Mouse (Mus musculus) kidney, adult 8-10 months (tissue): ENCODE measurements around the gene Dglucy.
A peak's percentile ranks its signal among the peaks of the same experiment; 100 is the strongest.
"Not testable (repeated sequence)": the region's sequence is repeated elsewhere in the genome, so short reads cannot be mapped to it uniquely, and the experiment has no call there.

Experiments
- DNase-seq, 2 experiments: peaks; one replicate each; pipeline ENCODE4 v3.0.0; 2022

Dglucy gene

DNA sequence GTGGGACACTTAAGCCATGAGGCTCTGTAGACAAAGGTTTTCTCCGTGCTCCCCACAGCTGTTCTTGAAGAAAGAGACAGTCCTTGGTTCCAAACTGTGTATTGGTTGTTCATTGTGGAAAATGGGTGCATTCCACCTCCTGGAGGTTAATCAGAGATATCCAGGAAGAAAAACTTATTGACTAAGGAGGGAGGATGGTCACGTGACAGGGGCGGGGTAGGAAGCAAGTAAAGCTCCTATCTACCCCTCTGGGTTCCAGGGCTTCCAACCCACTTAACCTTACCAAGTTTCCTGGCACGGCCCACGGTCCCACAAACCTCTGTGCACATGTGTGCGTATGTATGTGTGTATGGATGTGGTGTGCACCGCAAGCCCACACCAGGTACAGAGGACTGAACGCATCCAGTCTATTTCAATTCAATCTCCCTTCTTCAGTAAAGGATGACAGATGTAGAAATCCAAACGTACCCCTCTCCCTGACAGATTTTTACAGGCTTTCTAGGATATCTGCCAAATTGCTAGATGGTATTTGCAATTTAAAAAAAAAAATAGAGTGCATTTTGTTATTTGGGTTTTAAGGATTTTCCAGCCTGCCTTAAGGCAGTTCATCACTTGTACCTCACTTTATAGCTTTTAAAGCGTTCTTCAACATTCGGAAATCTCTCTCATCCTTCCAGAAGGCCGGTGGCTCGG is 2.7 kb downstream of the Dglucy start:
- DNase-seq = peak in 1 of 2 experiments; percentile 0

DNA sequence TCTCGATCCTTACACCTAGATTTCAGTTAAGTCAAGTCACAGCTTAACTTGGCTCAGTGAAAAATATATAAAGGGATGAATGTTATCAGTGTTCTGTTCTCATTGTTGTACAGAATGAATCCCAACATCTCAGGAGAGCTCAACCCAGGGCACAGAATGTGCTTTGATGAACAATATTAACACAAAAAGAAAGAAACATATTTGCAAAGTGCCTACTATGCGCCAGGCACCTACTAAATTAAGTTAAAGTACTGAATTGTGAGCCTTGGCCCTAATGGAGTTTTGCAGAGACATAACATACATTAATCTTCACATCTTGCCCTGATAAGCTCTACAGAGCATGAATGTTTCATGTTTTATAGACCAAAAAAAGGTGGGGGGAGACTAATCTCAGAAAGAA is 5.3 kb downstream of the Dglucy start:
- no peak for DNase-seq

DNA sequence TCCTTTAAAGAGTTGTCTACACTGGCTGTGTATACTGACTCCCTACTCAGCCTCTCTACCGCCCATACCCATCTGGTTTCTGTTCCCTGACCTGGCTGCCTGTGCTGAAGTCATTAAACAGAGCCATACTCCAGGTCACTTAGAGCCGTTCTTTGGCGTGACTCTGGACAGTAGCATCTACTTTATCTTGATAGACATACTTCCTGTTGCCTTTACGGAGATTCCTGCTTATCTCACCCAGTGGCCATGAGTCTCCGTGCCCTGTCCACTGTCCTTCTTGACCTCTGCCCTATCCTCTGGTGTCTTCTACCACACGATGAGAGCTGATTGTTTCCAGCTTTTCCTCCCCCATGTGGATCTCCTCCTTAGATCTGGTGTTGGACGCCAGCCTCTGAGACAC is 6.5 kb downstream of the Dglucy start:
- no peak for DNase-seq

DNA sequence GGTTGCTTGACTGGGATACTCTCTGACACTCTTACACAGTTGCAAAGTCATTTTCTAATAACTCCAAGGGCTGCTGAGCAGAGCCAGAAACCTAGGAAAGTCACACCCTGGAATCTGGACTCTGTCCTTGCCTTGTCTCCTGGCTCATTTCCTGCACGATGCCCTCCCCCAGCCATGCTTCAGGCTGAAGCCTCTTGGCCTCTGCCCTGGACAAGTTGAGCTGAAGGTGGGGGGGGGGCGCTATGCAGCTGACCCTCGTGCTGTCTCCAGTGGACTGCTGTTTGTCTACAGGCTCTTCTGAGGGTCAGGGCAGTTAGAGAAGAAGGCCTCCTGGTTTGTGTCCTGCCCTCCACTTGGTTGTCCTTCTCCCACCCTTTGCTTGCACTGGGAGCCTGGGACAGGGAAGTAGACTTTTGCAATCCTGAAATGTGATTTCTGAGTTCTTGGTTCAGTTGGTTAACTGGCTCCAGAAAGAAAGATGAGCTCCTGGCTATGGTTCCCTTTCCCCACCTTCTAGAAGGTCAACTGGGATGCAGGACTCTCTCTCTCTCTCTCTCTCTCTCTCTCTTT is 11.2 kb downstream of the Dglucy start:
- DNase-seq = peak; percentile 86 to 87

DNA sequence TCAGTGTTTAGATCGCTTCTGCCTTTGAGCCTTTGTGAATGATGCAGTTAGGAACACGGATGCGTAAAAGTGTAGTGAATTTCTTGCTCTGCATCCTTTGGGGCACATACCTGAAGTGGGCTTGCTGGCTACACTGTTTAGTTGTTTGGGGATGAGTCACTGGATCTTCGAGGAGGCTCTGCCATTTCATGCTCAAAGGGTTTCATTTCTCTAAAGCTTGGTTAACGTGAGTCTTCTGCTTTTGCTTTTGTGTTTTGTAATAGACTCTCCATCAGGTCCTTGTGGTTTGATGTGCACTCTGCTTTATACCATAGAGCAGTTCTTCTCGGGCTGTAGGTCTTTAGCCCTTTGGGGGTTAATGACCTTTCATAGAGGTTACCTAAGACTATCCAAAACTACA is 12.6 kb downstream of the Dglucy start:
- DNase-seq = no peak

DNA sequence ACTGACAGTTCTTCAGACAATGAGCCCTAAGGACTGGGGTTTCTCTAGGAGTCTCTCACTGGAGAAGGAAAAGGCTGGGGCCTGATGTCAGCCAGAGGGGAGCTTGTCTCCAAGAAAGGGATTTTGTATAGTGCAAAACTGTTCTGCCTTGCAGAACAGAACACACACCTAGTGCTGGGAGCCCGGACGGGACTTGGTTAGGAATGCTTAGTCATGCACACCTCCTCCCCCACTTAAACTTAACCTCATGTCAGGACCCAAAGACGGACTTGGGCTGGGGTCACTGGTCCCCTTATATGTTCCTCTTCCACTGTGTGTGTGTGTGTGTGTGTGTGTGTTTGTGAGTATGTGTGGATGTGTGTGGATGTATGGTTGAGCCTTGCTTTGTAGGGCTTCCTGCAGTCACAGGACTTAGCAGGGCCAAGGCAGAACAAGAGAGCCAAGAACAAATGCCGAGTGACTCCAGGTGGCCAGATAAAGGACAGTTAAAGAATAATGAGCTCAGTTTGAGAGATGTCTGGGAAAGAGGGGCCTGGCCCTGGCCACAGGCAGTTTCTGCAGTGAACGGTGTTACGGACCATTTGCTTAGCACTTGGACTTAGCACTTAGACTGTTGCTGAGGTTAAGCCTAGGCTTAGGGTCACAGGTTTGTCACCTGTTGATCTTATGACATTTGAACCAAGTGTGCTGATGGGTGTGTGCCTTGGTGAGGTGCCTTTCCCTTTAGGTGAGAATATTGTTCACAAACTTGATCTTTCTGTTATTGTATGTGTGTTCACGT is 15.8 kb downstream of the Dglucy start:
- peak; percentile 39 to 40 for DNase-seq

DNA sequence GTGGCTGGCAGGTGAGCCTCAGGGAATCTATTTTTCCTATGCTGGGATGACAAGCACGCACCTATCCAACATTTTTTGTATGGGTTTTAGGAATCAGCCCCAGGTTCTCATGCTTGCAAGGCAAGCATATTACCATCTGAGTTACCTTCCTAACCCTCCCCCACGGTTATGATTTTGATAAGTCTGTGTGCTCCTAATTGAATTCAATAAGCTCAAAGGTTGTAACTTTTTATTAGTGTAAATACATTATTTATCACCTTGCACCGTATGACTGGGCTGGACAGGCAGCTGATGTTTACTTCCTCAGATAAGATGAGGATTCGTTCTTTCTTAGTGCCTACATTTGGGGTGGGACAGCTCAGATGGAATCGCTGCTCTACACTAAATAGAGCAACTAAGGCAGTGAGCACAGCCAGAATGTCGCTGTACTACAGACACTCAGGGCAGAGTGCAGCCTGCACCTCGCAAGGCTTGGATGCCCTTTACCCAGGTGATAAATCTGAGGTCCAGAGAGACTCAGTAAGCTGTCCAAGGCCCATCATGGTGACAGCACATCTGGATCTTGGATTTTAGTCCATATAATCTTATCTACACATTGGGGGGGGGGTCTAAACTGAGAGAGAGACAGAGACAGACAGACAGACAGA is 16.7 kb downstream of the Dglucy start:
- DNase-seq = peak in 1 of 2 experiments; percentile 47

DNA sequence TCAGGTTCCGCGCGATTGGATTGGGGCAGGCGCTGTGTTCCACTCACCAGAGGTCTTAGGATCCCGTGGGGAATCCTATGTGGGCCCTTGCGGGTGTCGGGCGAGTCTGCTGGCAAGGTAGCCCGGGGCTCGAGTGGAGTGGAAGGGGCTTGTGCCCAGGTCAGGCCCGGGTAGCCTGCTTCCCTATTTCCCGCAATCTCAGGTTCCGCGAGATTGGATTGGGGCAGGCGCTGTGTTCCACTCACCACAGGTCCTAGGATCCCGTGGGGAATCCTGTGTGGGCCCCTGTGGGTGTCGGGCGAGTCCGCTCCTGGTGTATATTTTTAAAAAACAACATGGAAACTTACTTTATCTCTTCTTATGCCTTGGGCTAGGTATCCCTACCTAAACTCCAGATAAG is 24.5 kb downstream of the Dglucy start:
- DNase-seq = not testable (repeated sequence)

DNA sequence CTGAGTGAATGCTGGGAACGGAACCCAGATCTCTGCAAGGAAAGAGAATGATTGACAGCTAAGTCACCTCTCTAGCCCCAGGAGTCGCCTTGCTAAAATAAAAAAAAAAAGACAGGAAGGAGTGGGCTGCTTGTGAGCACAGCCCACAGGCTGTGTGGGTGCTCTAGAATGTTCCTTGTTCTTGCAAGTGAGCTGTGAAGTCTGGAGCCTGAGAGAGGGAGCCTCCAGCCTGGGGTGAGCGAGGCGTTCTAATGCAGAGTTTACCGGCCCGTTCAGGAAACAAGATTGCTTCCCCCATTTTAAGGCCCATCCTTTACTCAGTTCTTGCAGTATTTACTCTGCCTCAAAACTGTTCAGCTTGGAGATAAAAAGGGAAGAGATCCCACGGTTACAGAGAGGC is 28.4 kb downstream of the Dglucy start:
- no peak for DNase-seq

DNA sequence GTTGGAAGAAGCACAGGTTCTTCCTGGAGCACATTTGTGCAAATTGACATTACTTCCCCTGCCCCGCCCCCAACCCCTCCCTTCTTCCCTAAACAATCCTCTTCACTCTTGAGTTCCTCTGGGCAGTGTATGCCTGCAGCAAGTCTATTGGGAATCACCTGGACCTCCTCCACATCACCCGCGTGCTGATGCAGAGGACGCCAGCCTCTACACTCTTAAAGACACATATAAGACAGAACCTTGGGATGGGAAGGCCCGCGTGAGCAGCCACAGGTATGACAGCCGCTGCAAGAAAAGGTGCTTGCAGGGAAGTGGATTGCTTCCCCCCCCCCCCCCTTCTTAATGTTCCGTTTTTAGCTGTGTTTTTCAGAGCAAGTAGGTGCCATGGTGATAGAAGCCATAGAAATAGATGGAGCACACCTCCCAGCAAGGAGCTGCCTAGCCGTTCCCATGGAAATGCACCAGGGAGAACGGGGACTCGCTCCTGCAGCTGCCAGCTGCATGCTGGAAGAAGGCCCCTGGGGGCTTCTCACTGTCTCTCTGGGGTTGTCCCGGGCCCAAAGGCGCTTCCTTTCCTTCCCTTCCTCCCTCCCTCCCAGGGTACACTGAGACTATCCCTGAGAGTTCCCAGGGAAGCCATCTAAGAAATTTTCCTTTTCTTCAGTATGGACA is 29.9 kb downstream of the Dglucy start:
- DNase-seq = no peak

DNA sequence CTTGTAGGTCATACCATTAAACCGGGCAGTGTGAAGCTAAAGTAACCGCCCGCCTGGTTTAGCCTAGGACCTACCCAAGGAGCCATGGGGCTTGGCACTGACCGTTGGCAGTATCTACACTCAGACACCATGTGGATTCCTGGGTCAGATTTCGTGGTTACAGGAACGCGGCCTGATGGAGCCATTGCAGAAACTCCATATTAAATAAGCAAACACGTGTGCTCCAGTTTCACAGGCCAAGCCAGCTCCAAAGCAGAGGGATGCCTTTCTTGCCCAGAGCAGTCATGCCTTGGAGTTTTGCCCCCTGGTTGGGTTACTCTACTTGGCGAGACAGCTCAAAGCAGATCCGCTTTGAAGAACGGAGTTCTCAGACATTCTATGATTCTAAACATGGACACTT is 31.7 kb downstream of the Dglucy start:
- DNase-seq = no peak

DNA sequence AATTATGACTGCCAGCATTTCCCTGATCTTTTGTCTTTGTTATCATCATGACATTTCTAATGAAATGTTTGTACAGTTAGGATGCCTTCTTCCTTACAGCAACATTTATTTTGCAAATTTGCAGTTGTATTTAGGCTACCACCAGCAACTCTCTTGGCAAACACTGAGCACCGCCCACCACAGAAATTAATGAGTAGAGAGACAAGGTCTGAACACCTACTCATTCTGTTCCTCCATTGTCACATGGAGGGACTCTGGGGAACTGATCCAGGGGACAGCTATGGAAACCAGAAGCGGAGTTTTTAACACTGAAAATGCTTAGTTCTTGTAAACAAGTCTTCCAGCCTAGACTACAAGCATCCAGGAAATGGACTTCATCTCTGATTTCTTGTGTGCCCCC is 35.0 kb downstream of the Dglucy start:
- DNase-seq = no peak

DNA sequence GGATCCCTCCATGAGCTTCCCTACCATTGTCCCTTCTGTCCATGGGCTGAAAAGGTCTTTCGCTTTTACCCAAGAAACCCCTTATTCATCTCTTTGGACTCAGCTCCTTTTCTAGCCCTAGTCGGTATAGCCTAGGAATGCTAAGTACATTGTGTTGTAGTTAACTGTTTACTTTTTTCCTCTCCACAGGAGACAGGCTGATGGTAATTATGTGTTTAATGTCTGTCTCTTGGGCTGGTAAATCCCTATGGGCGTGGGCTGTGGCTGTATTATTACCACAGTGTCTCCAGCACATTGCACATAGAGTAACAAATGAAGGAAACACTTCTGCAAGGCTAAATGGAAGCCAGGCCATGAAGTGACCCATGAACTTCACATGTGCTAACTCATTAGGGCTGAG is 35.8 kb downstream of the Dglucy start:
- DNase-seq = no peak

DNA sequence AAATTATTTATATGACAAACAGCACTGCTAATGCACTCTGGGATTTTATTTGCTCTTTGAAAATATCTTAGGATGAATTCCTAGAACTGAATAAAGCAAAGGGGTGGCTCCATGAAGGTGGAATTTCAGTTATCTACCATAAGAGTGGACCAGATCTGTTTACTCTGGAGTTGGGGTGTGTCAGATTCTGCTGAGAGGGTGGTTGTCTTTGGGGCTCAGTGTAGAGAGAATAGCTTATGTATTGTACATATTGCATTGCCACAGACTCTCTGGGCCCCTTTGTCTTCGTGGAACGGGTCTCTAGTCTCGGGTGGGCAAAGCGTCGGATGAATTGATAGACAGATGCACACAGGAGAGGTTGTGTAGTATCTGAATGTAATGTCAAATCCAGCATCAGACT is 38.0 kb downstream of the Dglucy start:
- DNase-seq = no peak

DNA sequence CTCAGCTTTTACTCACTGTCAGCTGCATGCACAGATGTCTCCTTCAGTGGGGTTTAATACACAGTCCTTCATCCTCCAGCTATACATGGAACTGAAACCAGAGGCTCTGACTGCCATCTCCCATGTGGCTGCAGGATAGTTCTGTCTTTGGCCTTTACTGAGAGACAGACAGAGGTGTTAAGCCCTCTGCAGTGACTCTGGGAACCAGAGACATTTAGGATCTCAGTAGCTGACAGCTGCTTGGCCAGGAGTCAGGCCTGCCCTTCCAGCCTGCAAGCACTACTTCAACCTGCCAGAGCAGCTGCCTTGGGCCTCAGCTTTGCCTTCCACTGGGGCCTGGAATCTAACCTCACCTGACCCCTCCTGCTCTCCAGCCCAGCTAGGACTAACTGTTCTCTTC is 41.1 kb downstream of the Dglucy start:
- no peak for DNase-seq

DNA sequence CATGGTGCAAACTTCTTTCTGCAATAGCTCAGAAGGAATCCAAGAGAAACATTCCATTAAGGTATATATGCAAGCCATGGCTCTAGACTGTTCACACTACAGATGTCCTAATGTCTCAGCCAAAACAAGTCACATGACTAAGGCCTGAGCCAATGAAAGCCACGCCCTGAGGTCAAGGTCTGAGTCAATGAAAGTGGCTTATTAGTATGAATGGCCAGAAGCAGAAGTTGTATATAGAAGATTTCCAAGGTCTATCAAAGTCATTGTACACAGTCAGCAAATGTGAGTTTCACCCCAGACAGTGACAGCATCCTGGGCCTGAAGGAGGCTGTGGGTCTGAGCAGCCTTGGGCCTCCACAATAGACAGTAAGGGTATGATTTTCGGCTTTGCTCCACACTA is 52.2 kb downstream of the Dglucy start:
- DNase-seq = peak; percentile 15 to 41

DNA sequence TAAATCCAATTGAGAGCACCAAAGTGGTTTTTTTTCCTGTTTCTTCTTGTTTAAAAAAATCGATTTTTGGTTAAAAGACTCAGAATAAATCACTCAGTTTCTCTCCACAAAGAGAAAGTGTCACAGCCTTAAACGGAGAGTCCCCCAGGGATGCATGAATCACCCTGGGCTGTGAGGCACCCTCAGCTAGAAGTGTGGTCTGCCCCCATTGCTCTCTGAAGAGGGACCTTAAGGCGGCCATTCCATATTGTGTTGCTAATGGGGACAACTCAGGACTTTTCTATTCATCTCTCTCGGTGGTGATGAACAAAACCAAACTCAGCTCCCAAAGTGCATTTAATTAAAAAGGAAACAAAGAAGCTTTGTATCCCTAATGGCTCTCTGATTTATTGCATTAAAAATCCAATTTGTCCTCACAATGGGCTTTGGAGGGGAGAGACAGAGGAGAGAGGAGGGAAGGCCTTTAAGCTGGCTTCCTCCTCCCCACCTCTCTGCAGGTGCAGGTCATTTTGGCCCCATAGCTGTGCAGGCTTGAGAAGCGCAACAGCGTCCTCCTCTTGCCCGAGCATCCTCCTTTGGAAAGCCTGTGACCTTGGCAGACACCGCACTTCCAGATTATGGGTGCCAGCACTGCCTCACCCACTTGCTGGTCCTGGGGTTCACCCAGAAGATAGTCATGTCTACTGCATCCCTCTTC is 52.9 kb downstream of the Dglucy start:
- DNase-seq = no peak

DNA sequence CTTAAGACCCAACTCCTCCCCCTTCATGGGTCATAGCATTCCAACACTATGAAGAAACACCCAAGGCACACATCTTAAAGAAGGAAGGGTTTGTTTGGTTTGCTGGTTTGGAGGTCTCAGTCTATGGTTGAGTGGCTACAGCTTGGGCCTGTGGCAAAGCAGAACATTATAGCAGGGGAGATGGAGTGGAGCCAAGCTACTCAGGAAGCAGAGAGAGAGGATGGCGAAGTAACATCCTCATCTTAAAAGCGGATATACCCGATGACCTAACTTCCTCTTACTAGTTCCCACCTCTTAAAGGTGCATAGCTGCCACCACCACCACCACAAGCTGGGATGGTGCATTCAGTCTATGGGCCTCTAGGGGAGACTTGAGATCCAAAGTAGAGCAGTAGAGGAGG is 58.4 kb downstream of the Dglucy start:
- no peak for DNase-seq

DNA sequence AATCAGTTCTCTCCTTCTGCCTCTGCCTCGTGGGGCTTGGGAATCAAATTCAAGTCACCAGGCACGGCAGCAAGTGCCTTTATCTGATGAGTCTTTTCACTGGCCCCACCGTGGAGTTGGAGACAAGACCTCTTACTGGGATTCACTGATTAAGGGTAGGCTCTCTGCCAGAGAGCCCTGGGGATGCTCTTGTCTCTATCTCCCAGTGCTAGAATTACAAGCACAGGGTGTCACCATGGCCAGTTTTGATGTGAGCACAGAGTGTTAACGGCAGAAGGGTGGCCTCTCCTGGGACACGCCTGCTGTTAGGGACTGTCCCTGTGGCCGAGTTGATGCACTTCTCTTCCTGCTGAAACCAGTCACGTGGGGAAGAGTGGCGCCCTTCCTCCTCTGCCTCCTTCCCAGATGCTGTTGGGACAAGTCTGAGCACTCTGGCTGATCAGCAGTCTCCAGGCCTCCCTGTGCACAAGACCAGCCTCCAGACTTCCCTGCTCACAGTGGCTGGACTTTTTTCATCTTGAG is 60.3 kb downstream of the Dglucy start:
- no peak for DNase-seq

DNA sequence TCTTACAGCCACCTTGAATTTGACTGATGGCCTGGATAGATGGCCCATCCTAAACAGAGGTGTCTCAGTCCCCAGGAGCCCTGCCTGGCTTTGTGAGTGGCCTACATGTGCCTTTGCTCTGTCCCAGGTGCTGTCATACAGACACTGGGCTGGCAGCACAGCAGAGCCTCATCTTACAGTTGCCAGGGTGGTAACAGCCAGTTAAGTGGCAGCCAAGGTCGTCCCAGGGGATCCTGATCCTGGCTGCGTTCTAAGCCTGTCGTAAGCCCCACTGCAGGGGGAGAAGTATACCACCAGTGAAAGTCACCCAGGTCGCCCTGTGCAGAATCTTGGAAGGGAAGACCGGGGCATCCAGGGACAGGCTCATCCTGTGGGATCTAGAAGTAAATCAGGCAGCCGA is 61.1 kb downstream of the Dglucy start:
- DNase-seq = no peak

DNA sequence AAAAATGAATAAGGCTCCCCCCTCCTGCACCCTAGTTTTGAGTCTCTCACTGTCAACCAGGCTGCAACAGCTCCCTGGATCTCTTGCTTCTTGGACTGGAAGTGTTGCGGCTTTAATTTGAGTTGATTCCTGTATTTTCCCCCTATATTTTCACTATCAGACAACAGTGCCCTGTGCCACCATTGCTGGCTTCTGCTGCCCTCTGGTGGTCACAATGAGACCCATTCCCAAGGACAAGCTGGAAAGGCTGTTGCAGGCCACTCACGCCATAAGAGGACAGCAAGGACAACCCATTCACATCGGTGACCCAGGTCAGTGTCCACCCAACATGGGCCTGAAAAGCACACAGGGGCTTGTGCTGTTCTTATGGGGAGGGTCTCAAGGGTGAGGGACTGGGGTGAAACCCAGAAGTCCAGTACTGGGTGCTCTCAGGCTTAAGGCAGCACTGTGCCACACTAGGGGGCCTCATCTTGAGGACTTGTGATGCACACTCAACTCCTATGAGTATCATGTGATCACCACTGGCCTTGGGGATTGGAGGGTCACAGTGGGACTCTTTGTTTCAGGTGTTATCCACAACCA is 62.4 kb downstream of the Dglucy start:
- DNase-seq = peak; percentile 62 to 80

DNA sequence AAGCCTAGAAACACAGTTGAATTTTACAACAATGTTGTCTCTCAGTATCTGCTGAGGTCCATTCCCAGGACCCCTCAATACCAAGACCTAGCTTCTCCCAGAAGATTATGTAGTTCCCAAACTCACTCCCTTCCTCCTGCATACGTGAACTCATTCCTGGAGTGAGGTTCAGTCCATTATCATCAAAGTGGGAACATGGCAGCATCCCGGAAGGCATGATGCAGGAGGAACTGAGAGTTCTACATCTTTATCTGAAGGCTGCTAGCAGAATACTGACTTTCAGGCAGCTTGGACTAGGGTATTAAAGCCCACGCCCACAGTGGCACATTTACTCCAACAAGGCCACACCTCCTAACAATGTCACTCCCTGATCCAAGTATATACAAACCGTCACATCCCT is 64.3 kb downstream of the Dglucy start:
- DNase-seq = no peak
